Mouse (Mus musculus): ENCODE measurements at regions not wholly inside any gene's neighbourhood (a gene's known extent, or its start where the extent isn't known, plus 50 kb on each side); places are given as distances from the start of the nearest gene placed in this dataset.

DNA sequence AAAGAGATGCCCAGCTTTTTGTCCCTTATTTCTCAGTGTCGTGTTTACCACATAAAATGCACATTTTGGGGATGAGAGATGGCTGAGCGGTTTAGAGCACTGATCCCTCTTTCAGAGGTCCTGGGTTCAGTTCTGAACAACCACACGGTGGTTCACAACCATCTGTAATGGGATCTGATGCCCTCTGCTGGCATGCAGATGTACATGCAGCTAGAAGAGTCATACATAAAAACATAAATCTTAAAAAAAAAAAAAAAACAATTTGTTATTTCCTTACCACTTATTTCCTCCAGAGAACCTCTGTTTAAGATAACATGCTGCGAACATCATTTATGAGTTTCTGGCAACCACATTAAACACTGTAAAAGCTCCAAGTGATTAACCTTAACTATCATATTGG lies 149.0 kb upstream of the Slco3a1 start:
- DNase-seq (ENCODE audit: low spot score in 2 of 2) = no peak
- intact Hi-C loops (cut with DNase I) = no loop called here

DNA sequence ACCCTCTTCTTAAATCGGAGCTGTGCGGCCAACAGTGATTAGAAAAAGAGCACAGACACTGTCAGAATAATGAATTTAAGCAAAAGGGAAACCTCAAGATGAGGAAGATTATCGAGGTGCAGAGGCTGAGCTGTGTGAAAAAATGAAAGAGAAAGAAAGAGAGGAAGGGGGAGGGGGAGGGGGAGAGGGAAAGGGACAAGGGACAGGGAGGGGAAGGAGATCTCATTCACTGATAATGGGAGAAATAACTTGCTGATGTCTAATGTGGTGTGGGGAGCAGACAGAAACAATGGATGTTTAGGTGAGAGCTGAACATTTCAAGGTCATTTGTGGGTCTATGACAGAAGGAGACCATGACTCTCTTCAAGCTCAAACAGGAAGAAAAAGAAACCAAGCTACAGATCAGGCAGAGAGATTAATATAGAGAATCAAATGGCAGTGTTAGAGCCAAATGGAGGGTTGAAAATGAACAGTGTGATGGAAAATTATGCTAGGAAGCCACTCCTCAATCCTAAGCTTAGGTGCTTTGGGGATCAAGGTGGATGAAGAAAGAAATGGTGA lies 143.3 kb upstream of the Slco3a1 start:
- DNase-seq (ENCODE audit: low spot score in 2 of 2) = no peak
- intact Hi-C loops (cut with DNase I) = no loop called here

DNA sequence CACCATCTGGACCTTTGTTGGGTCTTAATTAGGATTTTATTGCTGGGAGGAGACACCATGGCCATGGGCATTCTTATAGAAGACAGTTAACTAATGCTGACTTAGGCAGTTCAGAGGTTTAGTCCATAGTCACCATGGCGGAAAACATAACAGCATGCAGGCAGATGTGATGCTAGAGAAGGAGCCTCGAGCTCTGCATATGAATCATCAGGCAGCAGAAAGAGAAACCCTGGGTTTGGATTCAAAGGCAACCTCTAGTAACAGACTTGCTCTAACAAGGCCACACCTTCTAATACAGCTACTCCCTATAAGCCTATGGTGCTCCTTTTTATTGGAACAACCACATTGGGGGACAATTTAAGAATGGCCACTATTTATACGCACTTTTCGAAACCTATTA lies 141.7 kb upstream of the Slco3a1 start:
- DNase-seq (ENCODE audit: low spot score in 2 of 2) = no peak
- intact Hi-C loops (cut with DNase I) = no loop called here

DNA sequence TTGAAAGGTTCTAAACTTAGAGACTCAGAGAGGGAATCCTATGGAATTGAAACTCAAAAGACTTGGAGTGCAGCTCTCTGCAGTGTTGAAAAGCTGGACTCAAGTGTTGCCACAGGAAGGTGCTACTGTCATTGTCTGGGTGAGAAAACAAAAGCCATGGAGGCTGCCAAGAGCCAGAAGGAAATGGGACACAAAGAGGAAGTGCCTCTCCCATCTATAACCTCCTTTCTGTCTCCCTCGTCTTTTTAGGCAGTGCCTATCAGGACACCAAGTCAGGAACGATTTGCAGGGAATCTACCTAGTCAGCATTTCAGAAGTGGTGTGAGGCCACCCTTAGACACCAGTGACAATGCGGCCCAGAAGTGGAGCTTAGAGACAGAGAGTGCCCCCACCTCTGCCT lies 138.5 kb upstream of the Slco3a1 start:
- intact Hi-C loops (cut with DNase I) = no loop called here
- DNase-seq (ENCODE audit: low spot score in 2 of 2) = no peak

DNA sequence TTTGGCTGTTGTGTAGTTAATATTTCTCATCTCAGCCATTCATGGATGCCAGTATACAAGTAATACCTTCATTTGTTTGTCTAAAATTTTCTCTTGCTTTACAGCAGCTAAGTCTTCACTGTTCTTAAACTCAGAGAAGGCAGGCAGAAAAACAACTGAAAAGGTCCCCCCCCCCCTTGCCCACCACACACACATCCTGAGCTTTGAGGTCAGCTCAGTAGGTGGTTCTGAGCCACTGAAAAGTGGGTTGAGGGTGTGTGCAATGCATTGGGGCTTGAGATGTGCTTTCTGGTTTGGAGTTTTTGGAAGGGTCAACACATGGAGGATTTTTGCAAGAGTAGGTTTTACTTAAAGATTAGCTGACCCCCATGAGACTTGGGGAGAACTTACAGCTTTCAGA lies 136.1 kb upstream of the Slco3a1 start:
- intact Hi-C loops (cut with DNase I) = no loop called here
- no peak for DNase-seq (ENCODE audit: low spot score in 2 of 2)

DNA sequence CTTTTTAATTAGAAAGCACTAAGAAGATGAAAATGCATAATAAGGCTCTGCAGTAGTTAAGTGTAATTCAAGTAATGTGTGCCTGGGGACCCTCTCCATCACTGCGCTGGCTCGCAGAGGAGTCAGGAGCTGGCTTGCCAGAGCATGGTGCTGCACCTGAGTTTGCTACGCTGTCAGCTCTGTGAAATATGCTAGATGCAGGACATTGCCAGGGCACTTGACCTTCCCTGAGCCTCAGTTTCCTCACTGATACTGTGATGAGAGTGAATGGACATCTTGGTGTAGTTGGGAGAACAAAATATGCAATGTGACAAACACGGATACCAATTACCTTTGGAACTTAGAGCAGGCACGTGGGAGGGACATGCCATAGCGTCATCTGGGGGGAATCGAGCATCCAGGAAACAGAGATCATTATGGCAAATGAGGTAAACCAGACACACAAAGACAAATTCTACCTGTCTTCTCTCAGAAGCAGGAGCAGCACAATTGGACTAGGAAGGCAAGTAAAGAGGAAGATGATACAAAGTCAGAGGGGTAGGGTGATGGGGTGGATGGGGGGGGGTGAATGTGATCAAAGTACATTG lies 133.6 kb upstream of the Slco3a1 start:
- no peak for DNase-seq (ENCODE audit: low spot score in 2 of 2)
- intact Hi-C loops (cut with DNase I) = no loop called here

DNA sequence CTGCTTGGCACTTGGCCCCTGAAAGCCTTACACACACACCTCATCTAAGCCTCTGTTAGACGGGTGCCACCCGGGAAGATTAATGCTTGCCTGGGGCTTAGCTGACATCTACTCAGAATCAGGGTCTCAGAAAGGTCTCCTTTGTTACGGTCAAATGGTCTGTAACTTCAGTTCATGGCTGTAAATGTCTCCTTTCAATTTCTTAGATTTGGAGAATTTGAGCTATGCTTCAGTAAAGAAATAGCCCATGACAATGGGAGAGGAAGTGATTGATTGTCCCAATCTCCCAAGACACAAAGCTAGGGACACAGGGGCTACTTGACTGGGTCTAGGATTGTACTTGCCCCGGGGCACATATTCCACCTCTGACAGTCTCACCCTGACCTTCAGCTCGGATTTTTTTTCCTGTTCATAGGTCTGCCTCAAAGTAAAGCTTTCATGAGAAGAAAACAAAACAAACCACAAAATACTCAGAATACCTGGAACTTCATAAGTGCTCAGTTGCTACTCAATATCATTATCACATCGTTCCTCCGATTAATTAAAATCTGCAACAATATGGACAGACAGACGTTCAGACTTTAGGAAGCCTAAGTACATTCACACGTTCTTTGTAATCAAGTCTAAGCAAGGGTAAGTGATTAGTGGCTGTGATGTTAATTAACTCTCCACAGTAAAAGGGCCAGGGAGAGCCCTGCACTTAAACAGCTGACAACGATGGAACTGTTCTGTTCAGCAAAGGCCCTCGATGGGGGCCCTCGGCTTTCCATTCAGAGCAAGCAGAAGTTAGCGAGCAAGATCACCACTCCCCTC lies 132.9 kb upstream of the Slco3a1 start:
- intact Hi-C loops (cut with DNase I) = no loop called here
- no peak for DNase-seq (ENCODE audit: low spot score in 2 of 2)

DNA sequence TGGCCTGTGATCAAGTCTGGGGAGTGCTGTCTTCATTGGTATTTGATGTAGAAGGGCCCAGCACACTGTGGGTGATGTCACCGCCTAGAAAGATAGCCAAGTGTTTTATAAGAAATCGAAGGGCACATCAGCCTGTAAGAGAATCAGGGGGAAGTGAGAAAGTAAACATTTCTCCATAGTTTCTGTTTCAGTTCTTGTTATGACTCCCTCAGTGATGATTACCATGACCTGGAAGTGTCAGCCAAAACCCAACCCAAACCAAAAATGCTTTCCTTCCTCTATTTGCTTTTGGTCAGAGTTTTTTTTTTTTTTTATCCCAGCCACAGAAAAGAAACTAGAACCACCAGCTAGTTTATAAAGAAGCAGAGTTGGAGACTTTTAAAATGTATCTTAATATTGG lies 129.4 kb upstream of the Slco3a1 start:
- intact Hi-C loops (cut with DNase I) = no loop called here
- no peak for DNase-seq (ENCODE audit: low spot score in 2 of 2)

DNA sequence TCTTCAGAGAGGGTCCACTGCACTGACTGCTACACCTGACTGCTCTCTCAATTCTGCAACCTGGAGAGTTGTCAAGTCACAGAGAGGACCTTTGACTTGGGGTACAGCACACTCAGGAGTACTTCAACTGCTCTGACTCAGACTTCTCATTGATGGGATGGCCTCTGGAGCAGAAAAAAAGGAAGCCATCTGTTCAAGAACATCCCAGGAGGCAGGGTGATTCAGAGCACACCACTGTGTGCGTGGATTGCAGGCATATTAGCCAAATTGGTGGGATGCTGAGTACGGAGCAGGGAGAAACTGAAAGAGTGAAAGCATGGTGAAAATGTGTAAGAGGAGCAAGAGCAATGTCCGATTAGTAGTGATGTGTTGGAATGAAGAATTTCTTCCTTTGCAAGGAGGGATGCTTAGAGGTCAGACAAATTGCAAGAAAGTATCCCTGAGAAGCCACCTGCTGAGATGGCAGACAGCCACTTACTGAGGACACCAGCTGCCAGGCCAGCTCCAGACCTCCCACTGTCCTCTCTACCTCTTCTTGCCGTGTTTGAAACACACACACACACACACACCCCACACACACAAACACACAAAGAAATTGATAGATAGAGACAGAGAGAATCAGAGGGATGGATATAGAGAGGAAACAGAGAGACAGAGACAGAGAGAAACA lies 119.2 kb upstream of the Slco3a1 start:
- no peak for DNase-seq (ENCODE audit: low spot score in 2 of 2)
- intact Hi-C loops (cut with DNase I) = no loop called here

DNA sequence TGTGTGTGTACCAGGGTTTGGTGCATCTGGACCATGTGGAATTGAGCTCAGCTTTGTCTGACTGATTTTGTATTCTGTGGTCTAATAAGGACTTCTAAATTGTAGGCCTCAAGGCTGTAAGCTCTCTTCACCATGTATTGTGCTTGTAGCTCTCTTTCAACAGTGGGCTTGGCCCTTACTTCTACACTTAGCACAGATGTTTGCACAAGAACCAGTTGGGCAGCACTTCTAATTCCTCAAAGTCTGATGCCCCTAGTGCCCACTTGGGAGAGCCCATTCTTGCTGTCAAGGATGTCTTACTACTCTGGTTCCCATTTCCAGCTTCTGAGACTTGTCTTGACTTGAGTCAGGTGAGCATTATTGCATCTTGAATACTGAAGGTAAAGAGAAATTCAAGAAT lies 114.5 kb upstream of the Slco3a1 start:
- no peak for DNase-seq (ENCODE audit: low spot score in 2 of 2)
- intact Hi-C loops (cut with DNase I) = no loop called here

DNA sequence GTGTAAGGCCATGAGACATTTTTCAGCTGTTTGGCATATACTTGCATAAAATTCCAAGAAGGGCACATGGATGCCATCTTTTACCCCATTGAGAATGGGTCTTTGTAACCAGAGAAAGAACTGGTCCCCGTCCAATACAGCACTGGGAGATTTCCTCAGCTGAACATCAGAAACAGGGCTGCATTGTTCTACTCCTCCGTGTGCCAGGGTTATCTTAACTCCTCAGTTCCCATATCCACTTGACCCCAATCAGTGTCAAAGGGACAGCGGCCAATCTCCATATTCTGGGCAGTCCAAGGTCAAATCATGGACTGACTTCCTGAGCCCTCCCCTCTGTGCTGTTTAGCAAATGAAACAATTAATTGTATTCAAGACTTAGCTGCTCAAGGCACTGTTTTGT lies 112.5 kb upstream of the Slco3a1 start:
- DNase-seq (ENCODE audit: low spot score in 2 of 2) = peak in 1 of 2 experiments; percentile 20
- intact Hi-C loops (cut with DNase I) = no loop called here

DNA sequence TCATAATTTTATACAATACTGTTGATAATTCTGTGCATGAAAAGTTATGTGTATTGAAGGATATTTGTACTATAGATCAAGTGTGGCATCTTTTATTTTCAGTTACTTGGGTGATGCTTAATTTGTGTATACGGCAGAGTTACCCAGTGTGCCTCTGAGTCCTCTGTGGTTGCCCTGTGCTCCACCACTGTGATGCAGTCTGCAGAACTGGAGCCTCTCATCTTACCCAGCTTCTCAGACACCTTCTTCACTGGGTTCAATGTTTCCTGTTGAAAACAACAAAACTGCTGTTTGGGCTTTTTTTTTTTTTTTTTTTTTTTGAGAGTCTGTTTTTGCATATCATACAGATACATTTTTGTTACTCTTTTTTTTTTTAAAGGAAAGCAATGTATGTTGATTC lies 109.2 kb upstream of the Slco3a1 start:
- DNase-seq (ENCODE audit: low spot score in 2 of 2) = no peak

DNA sequence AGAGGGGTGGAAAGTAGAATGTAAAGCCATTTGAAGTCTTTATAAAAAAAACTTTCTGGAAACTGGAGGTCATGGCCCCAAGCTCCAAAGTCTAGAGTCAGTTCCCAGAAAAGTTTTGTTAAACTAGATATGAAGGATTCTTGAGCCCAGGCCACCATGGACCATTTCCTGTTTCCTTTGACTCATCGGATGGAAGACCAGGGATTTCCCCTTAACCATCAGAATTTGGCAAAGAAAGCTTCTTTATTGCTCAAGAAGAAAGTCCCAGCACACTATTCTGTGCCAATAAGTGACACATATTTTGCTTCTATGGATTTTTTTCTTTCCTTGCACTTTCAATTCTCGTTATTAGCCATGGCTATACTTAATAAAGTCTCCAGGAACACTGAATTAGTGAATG lies 92.7 kb upstream of the Slco3a1 start:
- intact Hi-C loops (cut with DNase I) = no loop called here
- DNase-seq (ENCODE audit: low spot score in 2 of 2) = no peak

More for the DNA sequence above, 109.2 kb upstream of the Slco3a1 start:
- intact Hi-C loops (cut with DNase I) = no loop called here

DNA sequence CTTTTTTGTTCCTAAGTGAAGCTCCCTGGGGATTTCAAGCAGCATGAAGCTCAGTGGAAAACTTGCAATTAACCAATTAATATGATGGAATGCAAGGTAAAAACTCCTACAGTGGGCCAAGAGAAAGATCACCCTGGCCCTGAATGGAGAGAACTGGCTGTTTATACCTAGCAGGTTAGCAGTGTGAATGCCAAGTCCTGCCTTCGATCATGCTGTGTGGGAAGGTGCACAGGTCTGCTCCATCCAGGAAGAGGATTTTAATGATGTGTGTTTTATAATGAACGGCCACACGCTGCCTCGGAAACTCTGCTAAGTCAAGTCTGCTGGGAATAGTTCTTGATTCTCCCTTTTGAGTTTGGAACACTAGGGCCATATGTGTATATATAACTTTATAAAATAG lies 85.6 kb upstream of the Slco3a1 start:
- intact Hi-C loops (cut with DNase I) = no loop called here
- DNase-seq (ENCODE audit: low spot score in 2 of 2) = no peak

DNA sequence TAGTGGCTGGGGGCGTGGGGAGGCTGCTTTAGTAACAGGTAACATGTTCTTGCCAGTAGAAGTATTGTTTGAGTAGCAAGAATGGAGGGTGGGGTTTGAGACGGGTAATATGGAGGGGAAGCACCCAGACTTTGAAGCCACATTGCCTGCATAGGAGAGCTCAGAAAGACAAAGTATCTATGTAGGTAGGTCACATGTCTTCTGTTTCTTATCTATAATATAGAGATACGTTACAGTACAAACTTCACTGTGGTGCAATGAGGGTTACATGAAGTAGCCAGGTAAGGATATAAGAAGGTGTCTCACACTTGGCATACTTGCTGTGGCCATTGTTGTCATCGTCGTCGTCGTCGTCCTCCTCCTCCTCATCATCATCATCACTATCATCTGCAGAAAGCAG lies 77.6 kb upstream of the Slco3a1 start:
- no peak for DNase-seq (ENCODE audit: low spot score in 2 of 2)
- intact Hi-C loops (cut with DNase I) = no loop called here

DNA sequence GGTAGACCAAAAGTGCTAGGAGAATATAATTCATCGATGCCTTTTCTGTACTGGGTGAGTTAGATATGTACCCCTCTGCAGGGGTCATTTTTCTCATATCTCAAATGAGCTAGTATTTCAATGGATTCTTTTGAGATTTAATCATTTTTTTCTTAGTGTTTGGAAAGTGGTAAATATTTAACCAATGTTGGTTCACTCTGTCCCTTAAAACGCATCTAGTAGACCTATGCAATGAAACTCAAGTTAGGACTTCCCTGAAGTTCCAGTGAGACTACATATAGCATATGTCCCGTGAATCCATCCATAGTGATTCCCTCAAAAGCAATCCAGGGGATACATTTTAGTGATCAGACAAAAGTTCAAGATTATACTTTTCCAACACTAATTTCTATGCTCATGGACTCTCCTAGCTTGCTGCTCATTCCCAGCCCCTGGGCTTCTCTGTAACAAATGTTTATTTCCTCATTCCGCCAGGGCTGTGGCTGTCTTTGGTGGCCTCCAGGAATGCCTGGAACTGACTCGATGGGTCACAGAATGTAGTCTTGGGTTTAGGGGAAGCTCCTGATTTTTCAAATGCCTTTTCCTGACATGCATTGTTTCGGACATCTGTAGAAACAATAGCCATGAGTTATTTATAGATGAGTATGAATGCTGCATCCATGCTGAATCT lies 74.4 kb upstream of the Slco3a1 start:
- intact Hi-C loops (cut with DNase I) = no loop called here
- DNase-seq (ENCODE audit: low spot score in 2 of 2) = no peak
